Mouse (Mus musculus): ENCODE measurements around the gene Hbp1.

GRCm38 (mm10) chr12:31917245-31917644, 33.1 kb downstream of the Hbp1 start:
- TF ChIP-seq EP300 (IDR thresholded peaks at IDR 0.05; ENCODE audit: insufficient read depth, low read depth, low read length) (peak; percentile 71; the same call in 1 of the 2 replicates), CTCF (IDR thresholded peaks at IDR 0.05) (no peak)

All from heart, adult 2 months (tissue).